Mouse (Mus musculus): ENCODE measurements around the gene Foxp1. TPM values are rescaled to one million over a fixed set of nuclear protein-coding genes. Genes with fewer than 3 reads are reported as not detected.

Foxp1 gene
- total and polyA plus RNA-seq, 3 experiments: 57.4 to 88.1 (median 79.8) TPM

DNA sequence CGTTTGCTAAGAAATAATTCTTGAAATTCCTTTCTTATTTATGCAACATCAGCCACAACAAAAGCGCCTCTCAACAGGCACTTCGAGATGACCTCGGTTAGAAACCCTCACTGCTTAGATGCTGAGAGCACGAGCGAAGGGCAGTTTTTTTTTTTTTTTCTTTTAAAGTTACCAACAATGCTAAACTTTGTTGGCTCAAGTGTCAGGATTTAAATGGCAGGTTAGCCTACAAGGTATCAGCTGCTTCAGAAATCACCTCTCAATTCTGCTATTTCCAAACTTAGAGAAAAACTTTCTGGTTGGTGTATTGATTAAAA, 493.6 kb downstream of the Foxp1 start:
- TF ChIP-seq GATA1 (IDR thresholded peaks at IDR 0.05; ENCODE audit: borderline replicate concordance, low read length): no peak
- TF ChIP-seq CTCF (IDR thresholded peaks at IDR 0.05; ENCODE audit: low read depth, low read length): no peak
- no peak for TF ChIP-seq TAL1 (conservative IDR thresholded peaks at IDR 0.05; ENCODE audit: low read depth, low read length)
- TF ChIP-seq POLR2AphosphoS5 (IDR thresholded peaks at IDR 0.05; ENCODE audit: insufficient replicate concordance, low read depth, low read length): no peak
- no peak for TF ChIP-seq GATA2 (IDR thresholded peaks at IDR 0.05; ENCODE audit: borderline replicate concordance, low read depth, low read length)
- Histone ChIP-seq H3K4me3 (ENCODE audit: low read depth, low read length) (no peak overlapping the region), H3K36me3 (replicated peaks) (peaks cover 23% of the 10 kb centered on the region), H3K27me3 (ENCODE audit: insufficient read depth, low read length) (no peaks in the 10 kb centered on the region), H3K9me3 (replicated peaks) (peaks cover 11% of the 10 kb centered on the region), H3K4me1 (ENCODE audit: insufficient read depth, low read depth, low read length) (peaks cover 32% of the 10 kb centered on the region)
- ATAC-seq (ENCODE audit: extremely low read depth, insufficient number of reproducible peaks, low FRiP score, poor library complexity, severe bottlenecking) (no peak), DNase-seq (ENCODE audit: low spot score) (no peak)

DNA sequence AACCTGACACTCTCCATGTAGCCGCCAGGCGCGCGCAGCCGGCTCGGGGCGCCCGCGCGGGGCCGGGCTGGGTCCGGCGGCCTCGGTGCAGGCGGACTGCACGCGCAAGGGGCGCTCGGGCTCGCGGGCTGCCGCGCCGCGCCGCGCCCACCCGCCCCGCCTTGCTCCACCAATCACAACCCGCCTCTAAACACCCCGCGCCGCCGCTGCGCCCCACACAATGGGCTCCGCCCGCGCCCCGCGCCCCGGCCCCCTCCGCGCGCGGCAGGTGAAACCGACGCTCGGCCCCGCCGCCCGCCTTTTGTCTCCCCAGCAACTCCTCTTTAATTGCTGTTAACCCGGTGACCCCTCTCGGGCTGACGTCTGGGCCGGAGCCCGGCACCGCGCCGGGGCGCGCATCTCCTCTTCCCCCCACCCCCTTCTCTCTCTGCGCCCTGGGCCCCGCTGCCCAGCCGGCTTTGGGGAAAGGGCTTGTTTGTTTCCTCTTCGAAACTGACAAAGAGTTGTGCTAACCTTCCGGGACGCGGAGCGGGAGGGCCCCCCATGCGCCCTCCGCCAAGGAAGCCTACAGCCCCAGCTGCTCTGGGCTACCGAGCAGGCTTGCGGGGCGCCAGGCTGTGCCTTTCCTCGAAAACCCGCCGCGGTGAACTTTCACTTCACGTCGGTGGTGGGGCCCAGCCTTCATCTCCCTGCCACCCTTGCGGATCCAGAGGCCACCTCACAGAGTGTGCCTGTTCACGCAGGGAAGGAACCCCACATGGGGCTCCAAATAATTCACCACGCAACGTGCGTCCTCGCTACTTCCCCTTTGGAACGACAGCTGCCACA, 494.1 kb downstream of the Foxp1 start:
- peaks cover 28% of the 10 kb centered on the region for H3K4me1 ChIP-seq (ENCODE audit: insufficient read depth, low read depth, low read length)
- ATAC-seq (ENCODE audit: extremely low read depth, insufficient number of reproducible peaks, low FRiP score, poor library complexity, severe bottlenecking) (no peak), DNase-seq (ENCODE audit: low spot score) (no peak)

DNA sequence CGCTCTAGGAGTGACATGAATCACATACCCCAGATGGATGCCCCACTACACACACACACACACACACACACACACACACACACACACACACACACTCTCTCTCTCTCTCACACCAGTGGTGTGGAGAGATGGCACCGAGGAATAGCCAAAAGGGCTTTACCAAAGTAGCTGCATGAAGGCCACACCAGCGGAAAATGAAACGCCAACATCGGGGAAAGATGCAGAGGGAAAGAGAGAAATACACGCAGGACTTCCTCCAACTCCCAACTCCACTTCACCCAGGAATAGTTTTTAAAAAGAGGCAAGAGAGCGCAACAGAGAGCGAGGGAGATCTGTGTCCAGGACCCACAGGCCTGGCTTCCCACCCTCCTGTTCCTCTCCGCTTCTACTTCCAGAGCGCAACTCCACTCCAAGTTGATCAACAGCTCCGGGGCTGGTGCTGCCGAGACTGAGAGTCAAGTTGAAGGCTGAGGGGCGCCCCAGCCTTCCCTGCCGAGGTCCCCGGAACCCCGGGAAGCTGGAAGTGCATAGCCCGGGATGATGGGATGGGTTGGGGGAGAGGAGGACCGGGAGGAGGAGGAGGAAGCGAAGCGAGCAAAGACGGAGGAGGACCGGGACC, 494.9 kb downstream of the Foxp1 start:
- peaks cover 21% of the 10 kb centered on the region for H3K4me1 ChIP-seq (ENCODE audit: insufficient read depth, low read depth, low read length)
- peaks cover 11% of the 10 kb centered on the region for H3K9me3 ChIP-seq (replicated peaks)
- TF ChIP-seq TAL1 (conservative IDR thresholded peaks at IDR 0.05; ENCODE audit: low read depth, low read length): no peak
- TF ChIP-seq GATA2 (IDR thresholded peaks at IDR 0.05; ENCODE audit: borderline replicate concordance, low read depth, low read length): no peak
- no peak for TF ChIP-seq POLR2AphosphoS5 (IDR thresholded peaks at IDR 0.05; ENCODE audit: insufficient replicate concordance, low read depth, low read length)
- TF ChIP-seq GATA1 (IDR thresholded peaks at IDR 0.05; ENCODE audit: borderline replicate concordance, low read length): no peak
- TF ChIP-seq CTCF (IDR thresholded peaks at IDR 0.05; ENCODE audit: low read depth, low read length): no peak
- peaks cover 19% of the 10 kb centered on the region for H3K36me3 ChIP-seq (replicated peaks)
- ATAC-seq (ENCODE audit: extremely low read depth, insufficient number of reproducible peaks, low FRiP score, poor library complexity, severe bottlenecking): no peak
- DNase-seq (ENCODE audit: low spot score): no peak
- no peak overlapping the region for H3K4me3 ChIP-seq (ENCODE audit: low read depth, low read length)
- H3K27me3 ChIP-seq (ENCODE audit: insufficient read depth, low read length): no peaks in the 10 kb centered on the region

More for the DNA sequence above, 494.1 kb downstream of the Foxp1 start:
- H3K27me3 ChIP-seq (ENCODE audit: insufficient read depth, low read length): no peaks in the 10 kb centered on the region
- peaks cover 19% of the 10 kb centered on the region for H3K36me3 ChIP-seq (replicated peaks)
- H3K9me3 ChIP-seq (replicated peaks): peaks cover 11% of the 10 kb centered on the region
- no peak overlapping the region for H3K4me3 ChIP-seq (ENCODE audit: low read depth, low read length)
- TF ChIP-seq GATA2 (IDR thresholded peaks at IDR 0.05; ENCODE audit: borderline replicate concordance, low read depth, low read length): no peak
- TF ChIP-seq GATA1 (IDR thresholded peaks at IDR 0.05; ENCODE audit: borderline replicate concordance, low read length): no peak
- TF ChIP-seq TAL1 (conservative IDR thresholded peaks at IDR 0.05; ENCODE audit: low read depth, low read length): no peak
- no peak for TF ChIP-seq CTCF (IDR thresholded peaks at IDR 0.05; ENCODE audit: low read depth, low read length)

DNA sequence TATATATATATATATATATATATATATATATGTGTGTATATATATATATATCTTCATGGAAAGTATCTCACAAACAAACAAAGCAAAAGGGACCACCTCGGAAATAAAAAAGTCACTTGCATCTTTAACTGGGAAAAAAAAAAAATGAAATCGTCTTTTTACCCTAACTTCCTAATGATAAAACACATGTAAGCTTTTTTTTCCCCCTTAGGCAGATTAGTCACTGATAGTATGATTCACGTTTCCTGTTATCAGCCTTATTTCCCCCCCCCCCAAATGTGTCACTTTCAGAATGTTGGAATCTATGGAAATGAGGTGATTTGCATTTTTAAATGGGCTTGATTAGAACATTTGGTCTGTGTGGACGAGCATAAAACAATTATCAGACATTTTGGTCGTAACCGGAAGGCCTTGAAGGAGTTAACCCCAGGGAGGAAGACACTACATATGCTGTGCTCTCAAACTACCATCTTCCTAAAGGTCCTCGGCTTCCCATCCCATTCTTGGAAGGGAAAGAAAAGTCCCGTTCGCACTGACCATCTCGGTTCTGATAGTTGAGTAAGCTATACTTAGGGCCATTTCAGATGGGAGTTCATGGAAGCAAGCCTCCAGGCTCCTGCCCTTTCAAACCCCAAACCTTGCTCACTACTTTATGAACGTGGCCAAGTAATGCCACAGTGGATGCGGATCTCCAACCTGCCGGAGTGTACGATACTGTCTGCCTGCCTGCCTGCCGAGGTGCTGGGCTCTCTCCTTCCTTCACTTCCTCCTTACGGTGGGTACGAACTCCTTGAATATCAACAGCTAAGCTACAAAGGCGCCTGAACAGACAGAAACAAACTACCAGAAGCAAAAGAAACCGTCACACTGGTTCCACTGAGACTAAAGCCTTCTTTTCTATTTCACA, 495.6 kb downstream of the Foxp1 start:
- ATAC-seq (ENCODE audit: extremely low read depth, insufficient number of reproducible peaks, low FRiP score, poor library complexity, severe bottlenecking): no peak
- Histone ChIP-seq H3K4me3 (ENCODE audit: low read depth, low read length) (no peak overlapping the region), H3K27me3 (ENCODE audit: insufficient read depth, low read length) (no peaks in the 10 kb centered on the region), H3K4me1 (ENCODE audit: insufficient read depth, low read depth, low read length) (peaks cover 21% of the 10 kb centered on the region), H3K9me3 (replicated peaks) (peaks cover 11% of the 10 kb centered on the region), H3K36me3 (replicated peaks) (peaks cover 19% of the 10 kb centered on the region)
- DNase-seq (ENCODE audit: low spot score): no peak
- no peak for TF ChIP-seq POLR2AphosphoS5 (IDR thresholded peaks at IDR 0.05; ENCODE audit: insufficient replicate concordance, low read depth, low read length)
- TF ChIP-seq TAL1 (conservative IDR thresholded peaks at IDR 0.05; ENCODE audit: low read depth, low read length): no peak
- TF ChIP-seq GATA1 (IDR thresholded peaks at IDR 0.05; ENCODE audit: borderline replicate concordance, low read length): no peak
- no peak for TF ChIP-seq CTCF (IDR thresholded peaks at IDR 0.05; ENCODE audit: low read depth, low read length)
- no peak for TF ChIP-seq GATA2 (IDR thresholded peaks at IDR 0.05; ENCODE audit: borderline replicate concordance, low read depth, low read length)

DNA sequence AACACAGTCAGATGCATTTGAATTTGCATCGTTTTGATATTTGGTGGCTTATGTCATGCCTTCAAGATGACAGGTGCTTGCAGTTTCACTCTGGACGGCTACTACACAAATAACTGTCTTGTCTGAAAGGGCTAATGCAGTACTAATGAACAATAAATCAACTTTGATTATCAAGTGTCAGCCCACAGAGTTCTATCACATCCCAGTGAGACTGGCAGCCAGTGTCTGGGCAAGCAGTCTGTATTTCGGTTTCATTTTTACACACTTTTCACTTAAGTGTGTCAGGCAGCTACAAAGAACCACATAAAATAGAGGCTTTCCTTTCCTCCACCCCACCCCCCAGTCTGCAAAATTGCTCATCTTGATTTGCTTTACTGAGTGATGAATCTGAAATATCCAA, 496.5 kb downstream of the Foxp1 start:
- peaks cover 19% of the 10 kb centered on the region for H3K4me1 ChIP-seq (ENCODE audit: insufficient read depth, low read depth, low read length)
- no peaks in the 10 kb centered on the region for H3K27me3 ChIP-seq (ENCODE audit: insufficient read depth, low read length)
- peaks cover 16% of the 10 kb centered on the region for H3K36me3 ChIP-seq (replicated peaks)
- peaks cover 11% of the 10 kb centered on the region for H3K9me3 ChIP-seq (replicated peaks)
- TF ChIP-seq TAL1 (conservative IDR thresholded peaks at IDR 0.05; ENCODE audit: low read depth, low read length) (no peak), GATA2 (IDR thresholded peaks at IDR 0.05; ENCODE audit: borderline replicate concordance, low read depth, low read length) (no peak), CTCF (IDR thresholded peaks at IDR 0.05; ENCODE audit: low read depth, low read length) (no peak), GATA1 (IDR thresholded peaks at IDR 0.05; ENCODE audit: borderline replicate concordance, low read length) (no peak), POLR2AphosphoS5 (IDR thresholded peaks at IDR 0.05; ENCODE audit: insufficient replicate concordance, low read depth, low read length) (no peak)
- DNase-seq (ENCODE audit: low spot score) (no peak), ATAC-seq (ENCODE audit: extremely low read depth, insufficient number of reproducible peaks, low FRiP score, poor library complexity, severe bottlenecking) (no peak)
- no peak overlapping the region for H3K4me3 ChIP-seq (ENCODE audit: low read depth, low read length)

Measured in G1E (cell line).